Mouse (Mus musculus): ENCODE data around the gene Vamp8. TPM values are rescaled to one million over a fixed set of nuclear protein-coding genes. Genes with fewer than 3 reads are reported as not detected.
A peak's percentile ranks its signal among the peaks of the same experiment; 100 is the strongest.

Vamp8 gene
- polyA plus RNA-seq, 1 experiment from 2014 or later = 137 TPM

GRCm38 (mm10) chr6:72428036-72428435 is 37.5 kb upstream of the Vamp8 start:
- H3K9me3 ChIP-seq (replicated peaks; ENCODE audit: control insufficient read depth, low read length) = no peaks in the 10 kb centered on the region
- H3K4me1 ChIP-seq (ENCODE audit: control insufficient read depth, insufficient read depth, low read length) = no peaks in the 10 kb centered on the region
- H3K27me3 ChIP-seq (ENCODE audit: control insufficient read depth, insufficient read depth, low read length) = no peaks in the 10 kb centered on the region
- peaks cover 38% of the 10 kb centered on the region for H3K36me3 ChIP-seq (ENCODE audit: control insufficient read depth, insufficient read depth, low read length)
- no peak overlapping the region for H3K27ac ChIP-seq (ENCODE audit: low read depth, low read length)
- no peak overlapping the region for H3K4me3 ChIP-seq (ENCODE audit: low read depth, low read length)
- no peak overlapping the region for H3K4me2 ChIP-seq
- WGBS (ENCODE audit: insufficient replicate concordance) = 38% methylated on average over 8 of the region's 8 CpGs
- 0 out of 2 replicates have a peak, but pooled peaks have one; percentile 23 for ATAC-seq (replicated peaks; ENCODE audit: insufficient number of reproducible peaks, low FRiP score, low TSS enrichment)
- no peak overlapping the region for H3K9ac ChIP-seq (ENCODE audit: low read depth, low read length)

- Histone ChIP-seq H3K4me1 (ENCODE audit: control insufficient read depth, insufficient read depth, low read length) (no peaks in the 10 kb centered on the region), H3K27ac (ENCODE audit: low read depth, low read length) (no peak overlapping the region), H3K9ac (ENCODE audit: low read depth, low read length) (no peak overlapping the region), H3K9me3 (replicated peaks; ENCODE audit: control insufficient read depth, low read length) (no peaks in the 10 kb centered on the region), H3K4me3 (ENCODE audit: low read depth, low read length) (no peak overlapping the region), H3K36me3 (ENCODE audit: control insufficient read depth, insufficient read depth, low read length) (peaks cover 40% of the 10 kb centered on the region), H3K27me3 (ENCODE audit: control insufficient read depth, insufficient read depth, low read length) (no peaks in the 10 kb centered on the region), H3K4me2 (no peak overlapping the region)
- ATAC-seq (replicated peaks; ENCODE audit: insufficient number of reproducible peaks, low FRiP score, low TSS enrichment) = no peak
- WGBS (ENCODE audit: insufficient replicate concordance) = 88% methylated on average over 11 of the region's 11 CpGs
Observed at GRCm38 (mm10) chr6:72425646-72426045, 35.1 kb upstream of the Vamp8 start.

- no peaks in the 10 kb centered on the region for H3K27me3 ChIP-seq (ENCODE audit: control insufficient read depth, insufficient read depth, low read length)
- peaks cover 3% of the 10 kb centered on the region for H3K4me1 ChIP-seq (ENCODE audit: control insufficient read depth, insufficient read depth, low read length)
- H3K27ac ChIP-seq (ENCODE audit: low read depth, low read length) = no peak overlapping the region
- H3K4me2 ChIP-seq = no peak overlapping the region
- H3K36me3 ChIP-seq (ENCODE audit: control insufficient read depth, insufficient read depth, low read length) = peaks cover 38% of the 10 kb centered on the region
- 87% methylated on average over 10 of the region's 10 CpGs for WGBS (ENCODE audit: insufficient replicate concordance)
- H3K4me3 ChIP-seq (ENCODE audit: low read depth, low read length) = no peak overlapping the region
- no peak for ATAC-seq (replicated peaks; ENCODE audit: insufficient number of reproducible peaks, low FRiP score, low TSS enrichment)
- H3K9ac ChIP-seq (ENCODE audit: low read depth, low read length) = no peak overlapping the region
- no peaks in the 10 kb centered on the region for H3K9me3 ChIP-seq (replicated peaks; ENCODE audit: control insufficient read depth, low read length)
Observed at GRCm38 (mm10) chr6:72420901-72421300, 30.4 kb upstream of the Vamp8 start.

- H3K4me1 ChIP-seq (ENCODE audit: control insufficient read depth, insufficient read depth, low read length) = peaks cover 12% of the 10 kb centered on the region
- ATAC-seq (replicated peaks; ENCODE audit: insufficient number of reproducible peaks, low FRiP score, low TSS enrichment) = no peak
- H3K9ac ChIP-seq (ENCODE audit: low read depth, low read length) = no peak overlapping the region
- no peaks in the 10 kb centered on the region for H3K9me3 ChIP-seq (replicated peaks; ENCODE audit: control insufficient read depth, low read length)
- H3K27ac ChIP-seq (ENCODE audit: low read depth, low read length) = no peak overlapping the region
- no peak overlapping the region for H3K4me3 ChIP-seq (ENCODE audit: low read depth, low read length)
- H3K27me3 ChIP-seq (ENCODE audit: control insufficient read depth, insufficient read depth, low read length) = no peaks in the 10 kb centered on the region
- WGBS (ENCODE audit: insufficient replicate concordance) = 68% methylated on average over 1 of the region's 1 CpGs
- H3K4me2 ChIP-seq = no peak overlapping the region
- H3K36me3 ChIP-seq (ENCODE audit: control insufficient read depth, insufficient read depth, low read length) = peaks cover 27% of the 10 kb centered on the region
Observed at GRCm38 (mm10) chr6:72419806-72420205, 29.3 kb upstream of the Vamp8 start.

DNA sequence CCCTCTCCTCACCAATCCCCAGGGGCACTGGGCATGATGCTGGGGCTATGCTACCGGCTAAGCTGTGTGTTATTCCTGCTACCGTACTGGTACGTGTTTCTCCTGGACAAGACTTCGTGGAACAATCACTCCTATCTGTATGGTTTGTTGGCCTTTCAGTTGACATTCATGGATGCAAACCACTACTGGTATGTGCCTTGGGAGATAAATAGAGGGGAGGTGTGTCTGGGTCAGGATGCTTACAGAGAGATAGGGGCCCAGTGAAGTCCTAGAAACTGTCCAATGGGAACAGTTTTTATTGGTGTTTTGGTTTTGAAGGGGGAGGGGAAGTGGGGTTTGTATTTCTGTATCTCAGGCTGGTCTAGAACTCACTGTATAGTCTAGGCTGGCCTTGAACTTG is 27.8 kb upstream of the Vamp8 start:
- H3K4me1 ChIP-seq (ENCODE audit: control insufficient read depth, insufficient read depth, low read length) = peaks cover 14% of the 10 kb centered on the region
- 90% methylated on average over 4 of the region's 4 CpGs for WGBS (ENCODE audit: insufficient replicate concordance)

GRCm38 (mm10) chr6:72415964-72416772 is 25.7 kb upstream of the Vamp8 start:
- peaks cover 9% of the 10 kb centered on the region for H3K36me3 ChIP-seq (ENCODE audit: control insufficient read depth, insufficient read depth, low read length)
- peaks cover 14% of the 10 kb centered on the region for H3K4me1 ChIP-seq (ENCODE audit: control insufficient read depth, insufficient read depth, low read length)
- no peak overlapping the region for H3K4me3 ChIP-seq (ENCODE audit: low read depth, low read length)
- no peaks in the 10 kb centered on the region for H3K9me3 ChIP-seq (replicated peaks; ENCODE audit: control insufficient read depth, low read length)
- H3K4me2 ChIP-seq = no peak overlapping the region
- H3K9ac ChIP-seq (ENCODE audit: low read depth, low read length) = peak overlapping the region; percentile 22; the same call in 1 of the 2 replicates
- no peak overlapping the region for H3K27ac ChIP-seq (ENCODE audit: low read depth, low read length)
- ATAC-seq (replicated peaks; ENCODE audit: insufficient number of reproducible peaks, low FRiP score, low TSS enrichment) = no peak
- WGBS (ENCODE audit: insufficient replicate concordance) = 64% methylated on average over 7 of the region's 7 CpGs
- no peaks in the 10 kb centered on the region for H3K27me3 ChIP-seq (ENCODE audit: control insufficient read depth, insufficient read depth, low read length)

More for the DNA sequence above, 27.8 kb upstream of the Vamp8 start:
- Histone ChIP-seq H3K27ac (ENCODE audit: low read depth, low read length) (no peak overlapping the region), H3K9ac (ENCODE audit: low read depth, low read length) (no peak overlapping the region), H3K9me3 (replicated peaks; ENCODE audit: control insufficient read depth, low read length) (no peaks in the 10 kb centered on the region), H3K4me2 (no peak overlapping the region), H3K4me3 (ENCODE audit: low read depth, low read length) (no peak overlapping the region), H3K36me3 (ENCODE audit: control insufficient read depth, insufficient read depth, low read length) (peaks cover 15% of the 10 kb centered on the region), H3K27me3 (ENCODE audit: control insufficient read depth, insufficient read depth, low read length) (no peaks in the 10 kb centered on the region)
- no peak for ATAC-seq (replicated peaks; ENCODE audit: insufficient number of reproducible peaks, low FRiP score, low TSS enrichment)

DNA sequence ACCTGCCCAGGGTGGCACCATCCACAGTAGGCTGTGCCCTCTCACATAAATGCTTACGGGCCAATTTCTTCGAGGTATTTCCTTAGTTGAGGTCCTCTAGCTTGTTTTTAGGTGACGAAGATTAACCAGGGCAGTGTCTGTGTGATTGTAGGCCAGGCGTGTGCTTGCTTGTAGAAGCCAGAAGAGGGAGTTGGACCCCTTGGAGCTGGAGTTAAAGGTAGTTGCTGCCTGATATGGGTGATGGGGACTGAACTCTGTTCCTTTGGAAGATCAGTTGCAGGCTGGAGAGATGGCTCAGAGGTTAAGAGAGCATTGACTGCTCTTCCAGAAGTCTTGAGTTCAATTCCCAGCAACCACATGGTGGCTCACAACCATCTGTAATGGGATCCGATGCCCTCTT is 24.7 kb upstream of the Vamp8 start:
- no peaks in the 10 kb centered on the region for H3K9me3 ChIP-seq (replicated peaks; ENCODE audit: control insufficient read depth, low read length)
- ATAC-seq (replicated peaks; ENCODE audit: insufficient number of reproducible peaks, low FRiP score, low TSS enrichment) = no peak
- H3K27me3 ChIP-seq (ENCODE audit: control insufficient read depth, insufficient read depth, low read length) = no peaks in the 10 kb centered on the region
- H3K4me3 ChIP-seq (ENCODE audit: low read depth, low read length) = peak overlapping the region; percentile 80
- H3K9ac ChIP-seq (ENCODE audit: low read depth, low read length) = peak overlapping the region; percentile 86; the same call in 1 of the 2 replicates
- peaks cover 14% of the 10 kb centered on the region for H3K4me1 ChIP-seq (ENCODE audit: control insufficient read depth, insufficient read depth, low read length)
- H3K27ac ChIP-seq (ENCODE audit: low read depth, low read length) = no peak overlapping the region
- H3K4me2 ChIP-seq = peak overlapping the region; percentile 83
- peaks cover 3% of the 10 kb centered on the region for H3K36me3 ChIP-seq (ENCODE audit: control insufficient read depth, insufficient read depth, low read length)
- 79% methylated on average over 5 of the region's 5 CpGs for WGBS (ENCODE audit: insufficient replicate concordance)

DNA sequence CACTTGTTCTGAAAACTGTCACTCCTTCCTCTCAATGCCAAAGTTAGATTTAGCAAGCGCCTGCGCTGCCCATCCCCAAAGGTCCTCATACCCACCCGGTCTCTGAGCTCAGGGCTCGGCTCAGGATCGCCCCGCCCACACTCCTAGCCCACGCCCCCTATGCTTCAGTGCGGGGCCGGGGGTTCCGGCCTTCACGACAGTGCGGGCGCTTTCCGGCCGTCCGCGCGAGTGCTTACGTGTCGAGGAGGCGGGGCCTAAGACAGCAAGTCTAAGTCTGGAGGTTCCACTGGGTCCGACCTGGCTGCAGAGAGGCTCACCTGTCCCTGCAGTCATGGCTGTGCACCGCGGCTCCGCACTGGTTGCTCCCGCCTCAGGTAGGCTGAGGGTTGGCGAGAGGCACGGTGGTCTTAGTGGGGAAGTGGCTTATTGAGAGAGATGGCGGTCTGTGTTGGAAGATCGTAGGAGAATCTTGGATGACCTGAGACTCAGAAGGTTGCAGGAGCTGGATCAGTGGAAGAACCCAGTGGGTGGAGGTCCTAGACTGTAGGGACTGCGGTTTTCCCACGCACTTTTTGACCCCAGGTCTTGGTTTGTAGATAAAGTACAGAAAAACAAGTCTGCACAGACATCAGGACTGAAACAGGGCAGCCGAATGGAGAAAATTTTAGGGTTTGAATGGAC is 23.7 kb upstream of the Vamp8 start, which contains the start of gene Ggcx:
Gene Ggcx (plus strand): TSS at position 233 of the 681 bp plus-strand sequence.
- Histone ChIP-seq H3K27ac (ENCODE audit: low read depth, low read length) (peak within 1 kb of the TSS; percentile 7; the same call in 1 of the 2 replicates), H3K4me1 (ENCODE audit: control insufficient read depth, insufficient read depth, low read length) (peaks cover 14% of the 10 kb centered on the region), H3K4me3 (ENCODE audit: low read depth, low read length) (peak within 1 kb of the TSS; percentile 80), H3K27me3 (ENCODE audit: control insufficient read depth, insufficient read depth, low read length) (no peaks in the 10 kb centered on the region), H3K9me3 (replicated peaks; ENCODE audit: control insufficient read depth, low read length) (no peaks in the 10 kb centered on the region), H3K4me2 (peak within 1 kb of the TSS; percentile 83), H3K9ac (ENCODE audit: low read depth, low read length) (peak within 1 kb of the TSS; percentile 86), H3K36me3 (ENCODE audit: control insufficient read depth, insufficient read depth, low read length) (peaks cover 3% of the 10 kb centered on the region)
- ATAC-seq (replicated peaks; ENCODE audit: insufficient number of reproducible peaks, low FRiP score, low TSS enrichment) = peak; percentile 95
- WGBS (ENCODE audit: insufficient replicate concordance) = 2% methylated on average over 33 of the region's 33 CpGs

Measured in heart, embryonic 11.5 days (tissue).